Mouse (Mus musculus): Measurements from ENCODE around the gene Bcl2l15. TPM values are rescaled to one million over a fixed set of nuclear protein-coding genes. Genes with fewer than 3 reads are reported as not detected.

Gene Bcl2l15
- total and polyA plus RNA-seq, 3 experiments = 0.11 TPM; not detected in 2

GRCm38 (mm10) chr3:103835951-103836310, 3.5 kb downstream of the Bcl2l15 start:
- DNase-seq (ENCODE audit: low read depth, low spot score) = no peak
- H3K4me1 ChIP-seq (ENCODE audit: control insufficient read depth in 1 of 2, insufficient read depth in 2 of 2, low read length in 2 of 2) = peaks cover 6 to 10% of the 10 kb centered on the region in 2 experiments
- no peak overlapping the region for H3K4me3 ChIP-seq (ENCODE audit: control insufficient read depth in 1 of 2, insufficient read depth in 1 of 2, low read depth in 2 of 2, low read length in 2 of 2)
- H3K27ac ChIP-seq (ENCODE audit: control insufficient read depth, low read depth, low read length) = no peak overlapping the region
- H3K9ac ChIP-seq (ENCODE audit: control insufficient read depth, low read depth, low read length, poor library complexity, severe bottlenecking) = no peak overlapping the region
- H3K9me3 ChIP-seq (replicated peaks; ENCODE audit: insufficient read depth, low read length) = no peaks in the 10 kb centered on the region
- TF ChIP-seq BHLHE40 (IDR thresholded peaks at IDR 0.05; ENCODE audit: borderline replicate concordance, low read depth, low read length) (no peak), ETS1 (IDR thresholded peaks at IDR 0.05; ENCODE audit: low read depth, low read length) (no peak), EP300 (IDR thresholded peaks at IDR 0.05; ENCODE audit: low read depth in 1 of 2, low read length in 2 of 2) (no peak), CHD1 (IDR thresholded peaks at IDR 0.05; ENCODE audit: low read depth, low read length) (no peak), USF1 (IDR thresholded peaks at IDR 0.05; ENCODE audit: low read depth, low read length) (no peak), ELF1 (IDR thresholded peaks at IDR 0.05; ENCODE audit: low read depth, low read length) (no peak), MAZ (IDR thresholded peaks at IDR 0.05; ENCODE audit: low read depth, low read length) (no peak), USF2 (IDR thresholded peaks at IDR 0.05; ENCODE audit: borderline replicate concordance in 1 of 2, insufficient read depth in 1 of 2, low read depth in 1 of 2, low read length in 2 of 2) (no peak), JUND (IDR thresholded peaks at IDR 0.05; ENCODE audit: low read depth, low read length) (no peak), UBTF (IDR thresholded peaks at IDR 0.05; ENCODE audit: borderline replicate concordance, insufficient read depth, low read depth, low read length) (no peak), MAFK (IDR thresholded peaks at IDR 0.05; ENCODE audit: borderline replicate concordance, low read depth, low read length) (no peak), ZKSCAN1 (IDR thresholded peaks at IDR 0.05; ENCODE audit: low read depth, low read length) (no peak)
- H3K79me2 ChIP-seq (ENCODE audit: control insufficient read depth, insufficient read depth, low read length, poor library complexity) = no peaks in the 10 kb centered on the region
- peaks cover 0 to 15% of the 10 kb centered on the region in 2 experiments; a peak in 2 of 4 replicates for H3K36me3 ChIP-seq (ENCODE audit: control insufficient read depth in 1 of 2, insufficient read depth in 2 of 2, low read length in 2 of 2)
- no peaks in the 10 kb centered on the region for H3K27me3 ChIP-seq (ENCODE audit: control insufficient read depth in 1 of 2, insufficient read depth in 2 of 2, low read length in 2 of 2)

GRCm38 (mm10) chr3:103836453-103836852, 4.1 kb downstream of the Bcl2l15 start:
- H3K4me1 ChIP-seq (ENCODE audit: control insufficient read depth in 1 of 2, insufficient read depth in 2 of 2, low read length in 2 of 2) = peaks cover 6 to 10% of the 10 kb centered on the region in 2 experiments
- no peak for TF ChIP-seq NELFE (IDR thresholded peaks at IDR 0.05; ENCODE audit: low read depth, low read length)
- no peak for TF ChIP-seq SMC3 (IDR thresholded peaks at IDR 0.05; ENCODE audit: low read depth, low read length)
- TF ChIP-seq TAL1 (IDR thresholded peaks at IDR 0.05; ENCODE audit: low read length) = no peak
- no peak for TF ChIP-seq RCOR1 (IDR thresholded peaks at IDR 0.05; ENCODE audit: low read depth, low read length)
- no peak for DNase-seq (ENCODE audit: low read depth, low spot score)
- no peak overlapping the region for H3K9ac ChIP-seq (ENCODE audit: control insufficient read depth, low read depth, low read length, poor library complexity, severe bottlenecking)
- no peaks in the 10 kb centered on the region for H3K9me3 ChIP-seq (replicated peaks; ENCODE audit: insufficient read depth, low read length)
- no peak overlapping the region for H3K4me3 ChIP-seq (ENCODE audit: control insufficient read depth in 1 of 2, insufficient read depth in 1 of 2, low read depth in 2 of 2, low read length in 2 of 2)
- H3K79me2 ChIP-seq (ENCODE audit: control insufficient read depth, insufficient read depth, low read length, poor library complexity) = no peaks in the 10 kb centered on the region
- no peak overlapping the region for H3K27ac ChIP-seq (ENCODE audit: control insufficient read depth, low read depth, low read length)
- H3K27me3 ChIP-seq (ENCODE audit: control insufficient read depth in 1 of 2, insufficient read depth in 2 of 2, low read length in 2 of 2) = no peaks in the 10 kb centered on the region
- H3K36me3 ChIP-seq (ENCODE audit: control insufficient read depth in 1 of 2, insufficient read depth in 2 of 2, low read length in 2 of 2) = peaks cover 0 to 15% of the 10 kb centered on the region in 2 experiments; a peak in 2 of 4 replicates
